Mouse (Mus musculus) natural killer cell, adult 2 months (primary cell): ENCODE data around the gene Suox.
"Not testable (repeated sequence)": the region's sequence is repeated elsewhere in the genome, so short reads cannot be mapped to it uniquely, and the experiment has no call there.

ENCODE experiments used
- DNase-seq, 2 experiments: peaks; one replicate each; pipeline ENCODE4 v3.0.0; 2022; ENCODE audit warnings: low spot score in 2 of 2

The Suox gene

DNA sequence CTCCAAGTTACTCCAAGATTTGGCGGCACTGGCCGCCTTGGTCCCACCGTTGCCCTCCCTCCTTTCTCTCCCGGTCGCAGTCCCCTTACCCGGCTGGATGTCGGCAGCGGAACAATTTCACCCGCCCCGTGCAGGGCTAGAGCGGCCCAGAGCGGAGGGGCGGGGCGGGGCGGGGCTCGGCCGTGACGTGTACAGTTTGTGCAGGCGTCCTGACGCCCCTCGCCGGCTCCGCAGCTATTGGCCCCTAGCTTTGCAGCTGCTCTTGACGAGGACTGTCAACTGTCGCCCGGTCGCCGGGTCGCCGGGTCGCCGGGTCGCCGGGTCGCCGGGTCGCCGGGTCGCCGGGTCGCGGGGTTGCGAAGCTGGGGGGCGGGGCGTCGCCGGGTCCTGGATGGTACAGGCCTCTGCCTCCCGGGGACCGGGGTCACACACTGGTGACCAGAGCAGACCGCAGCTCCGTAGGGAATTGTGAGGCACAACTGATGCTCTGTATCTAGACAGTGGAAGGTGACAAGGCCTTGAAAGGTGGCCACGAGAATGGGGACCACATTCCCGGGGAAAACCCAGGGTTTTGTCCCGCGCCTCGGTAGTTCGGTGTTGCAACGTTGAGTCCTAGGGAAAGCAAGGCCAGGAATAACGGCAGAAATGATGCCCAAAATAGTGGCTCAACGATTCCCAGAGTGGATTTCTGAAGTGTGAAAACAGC is at the start of gene Suox:
Gene Suox (minus strand): TSS at position 311 of the 706 bp plus-strand sequence.
- DNase-seq, result peak; percentile 58 to 73

DNA sequence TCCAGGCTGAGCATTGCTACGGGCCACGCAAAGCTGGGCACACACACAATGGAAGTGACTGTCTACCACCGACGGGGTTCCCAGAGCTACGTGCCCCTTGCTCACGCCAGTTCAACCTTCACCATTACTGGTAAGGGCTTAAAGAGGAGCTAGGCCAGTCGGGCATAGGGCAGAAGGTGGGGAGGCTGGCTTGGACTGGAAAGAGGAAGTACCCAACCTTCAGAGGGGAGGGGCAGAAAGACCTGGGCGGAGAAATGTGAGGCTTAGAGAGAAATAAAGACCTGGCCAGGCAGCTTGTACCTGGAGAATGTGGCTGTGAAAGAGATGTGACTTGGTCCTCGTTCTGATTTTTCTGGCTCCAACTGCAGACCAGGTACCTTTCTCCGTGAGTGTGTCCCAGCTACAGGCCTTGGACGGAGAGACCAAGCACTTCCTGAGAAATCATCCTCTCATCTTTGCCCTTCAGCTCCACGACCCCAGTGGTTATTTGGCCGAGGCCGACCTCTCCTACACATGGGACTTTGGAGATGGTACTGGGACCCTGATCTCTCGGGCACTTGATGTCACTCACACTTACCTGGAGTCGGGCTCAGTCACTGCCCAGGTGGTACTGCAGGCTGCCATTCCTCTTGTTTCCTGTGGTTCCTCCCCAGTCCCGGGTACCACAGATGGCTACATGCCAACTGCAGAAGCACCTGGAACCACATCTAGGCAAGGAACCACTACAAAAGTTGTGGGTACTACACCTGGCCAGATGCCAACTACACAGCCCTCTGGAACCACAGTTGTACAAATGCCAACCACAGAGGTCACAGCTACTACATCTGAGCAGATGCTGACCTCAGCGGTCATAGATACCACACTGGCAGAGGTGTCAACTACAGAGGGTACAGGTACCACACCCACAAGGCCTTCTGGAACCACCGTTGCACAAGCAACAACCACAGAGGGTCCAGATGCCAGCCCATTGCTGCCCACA is 42.0 kb upstream of the Suox start:
- peak; percentile 79 to 85 for DNase-seq

GRCm38 (mm10) chr10:128711318-128711717 is 37.4 kb upstream of the Suox start:
- not testable (repeated sequence) for DNase-seq

DNA sequence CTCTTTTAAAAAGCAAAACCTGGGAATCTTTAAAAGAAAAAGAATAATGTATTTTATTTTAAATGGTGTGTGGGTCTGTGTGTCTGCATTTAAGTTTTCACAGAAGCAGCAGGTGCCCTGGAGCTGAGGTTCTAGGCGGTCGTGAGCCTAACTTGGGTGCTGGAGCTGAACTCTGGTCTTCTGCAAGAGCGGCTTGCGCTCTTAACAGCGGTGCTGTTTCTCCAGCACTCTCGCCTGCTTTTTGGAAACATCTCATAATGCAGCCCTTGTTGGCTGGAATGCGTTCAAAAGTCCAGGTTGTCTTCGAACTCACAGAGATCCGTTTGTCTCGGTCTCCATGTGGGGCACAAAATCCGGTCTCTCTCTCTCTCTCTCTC is 31.4 kb upstream of the Suox start:
- no peak for DNase-seq

DNA sequence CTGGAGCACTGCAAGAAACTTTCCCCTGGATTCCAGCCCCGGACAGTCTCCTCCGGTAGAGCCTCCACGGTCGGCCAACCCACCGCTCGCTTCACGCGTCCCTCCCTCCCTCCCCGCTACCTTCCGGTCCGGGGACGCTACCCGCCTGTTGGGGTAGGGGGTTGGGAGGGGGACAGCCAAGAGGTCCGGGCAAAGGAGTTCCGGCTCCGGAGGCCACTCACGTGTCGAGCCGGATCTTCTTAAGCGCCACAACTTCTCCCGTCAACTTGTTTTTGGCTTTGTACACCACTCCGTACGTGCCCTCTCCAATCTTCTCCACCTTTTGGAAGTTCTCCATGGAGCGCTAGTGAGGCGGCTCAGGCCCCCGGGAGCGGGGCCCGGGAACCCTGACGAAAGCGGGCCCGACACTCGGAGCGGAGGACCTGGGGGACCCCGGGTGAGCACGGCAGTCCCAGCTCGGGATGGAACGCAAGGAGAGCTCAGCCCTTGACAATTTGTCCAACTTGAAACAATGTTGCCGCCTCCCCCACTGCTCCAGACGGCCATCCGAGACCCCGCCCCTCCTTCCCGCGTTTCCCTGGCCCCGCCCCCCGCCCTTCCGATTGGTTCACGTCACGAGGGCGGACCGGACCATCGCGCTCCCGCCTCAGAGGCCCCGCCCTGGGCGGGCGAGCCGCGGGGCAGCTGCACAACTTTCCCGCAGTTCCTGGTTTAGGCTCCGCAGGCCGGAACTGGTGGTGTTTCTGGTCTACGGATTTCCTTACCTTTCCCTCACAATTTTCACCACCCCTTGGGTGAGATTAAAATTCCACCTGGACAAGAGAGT is 30.8 kb upstream of the Suox start, which contains the start of gene Cdk2:
Gene Cdk2 (minus strand): TSS at position 541 of the 826 bp plus-strand sequence.
- peak; percentile 74 to 84 for DNase-seq

GRCm38 (mm10) chr10:128703895-128704294 is 30.0 kb upstream of the Suox start, which contains the start of gene Pmel:
Pmel (plus strand) TSS chr10:128704195.
- no peak for DNase-seq

DNA sequence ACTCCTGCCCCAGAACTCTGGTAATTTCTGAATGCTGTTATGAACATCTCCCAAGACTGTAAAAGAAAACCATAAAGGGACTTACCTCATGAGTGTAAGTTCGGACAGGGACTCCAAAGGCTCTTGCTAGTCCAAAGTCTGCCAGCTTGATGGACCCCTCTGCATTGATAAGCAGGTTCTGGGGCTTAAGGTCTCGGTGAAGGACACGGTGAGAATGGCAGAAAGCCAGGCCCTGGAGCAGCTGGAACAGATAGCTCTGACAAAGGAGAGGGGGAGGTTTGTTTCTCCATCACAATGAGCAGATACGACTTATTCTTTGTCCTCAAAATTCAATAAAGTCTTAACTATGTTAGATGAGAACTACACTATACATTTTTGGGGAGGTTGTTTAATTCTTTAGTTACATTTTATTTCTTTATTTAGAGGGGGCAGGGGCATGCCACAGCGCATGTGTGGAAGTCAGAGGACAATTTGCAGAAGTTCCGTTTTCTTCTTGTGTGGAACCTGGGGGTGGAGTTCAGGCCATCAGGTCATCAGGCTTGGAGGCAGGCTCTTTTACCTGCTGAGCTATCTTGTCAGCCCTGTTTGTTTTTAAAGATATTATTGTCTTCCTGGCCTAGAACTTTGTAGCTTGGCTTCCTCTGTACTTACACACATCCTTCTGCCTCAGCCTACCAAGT is 28.6 kb upstream of the Suox start:
- no peak for DNase-seq

GRCm38 (mm10) chr10:128700712-128701111 is 26.8 kb upstream of the Suox start:
- no peak for DNase-seq

- DNase-seq, result no peak
These were observed 25.7 kb upstream of the Suox start for GRCm38 (mm10) chr10:128699611-128700010.

GRCm38 (mm10) chr10:128699006-128699405 is 25.1 kb upstream of the Suox start:
- DNase-seq, result no peak

- DNase-seq, result no peak
These were observed 23.3 kb upstream of the Suox start for GRCm38 (mm10) chr10:128697072-128697725.

GRCm38 (mm10) chr10:128695992-128696807 is 22.3 kb upstream of the Suox start, which contains the start of gene Rab5b:
Rab5b (minus strand) TSS chr10:128696264.
- peak; percentile 98 for DNase-seq

DNA sequence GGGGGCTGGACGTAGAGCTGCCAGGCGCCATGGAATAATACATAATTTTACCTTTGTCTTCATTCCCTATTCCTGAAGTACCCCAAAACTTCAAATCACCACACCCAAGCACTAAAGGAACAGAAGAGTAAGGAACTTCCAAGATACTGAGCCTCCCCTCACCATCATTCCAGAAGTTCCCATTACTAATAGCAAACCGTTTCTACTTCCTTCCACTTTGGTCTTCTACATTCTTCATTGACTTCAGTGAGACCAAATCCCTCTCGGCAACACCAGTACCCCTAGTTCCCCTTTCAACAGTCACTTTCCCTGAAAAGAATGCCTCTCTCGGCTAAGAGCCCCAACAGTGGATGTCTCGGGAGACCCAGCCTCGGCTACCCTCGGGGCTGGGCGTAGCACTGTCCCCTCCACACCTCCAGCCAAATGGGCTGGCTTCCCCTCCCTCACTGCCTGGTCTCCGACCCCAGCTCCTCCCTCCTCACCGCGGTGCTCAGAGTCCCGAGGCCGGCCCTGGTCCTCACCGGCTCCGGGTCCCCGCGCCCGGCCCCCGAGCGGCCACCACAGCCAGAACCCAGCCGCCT is 21.6 kb upstream of the Suox start:
- no peak for DNase-seq

GRCm38 (mm10) chr10:128674469-128675008 is 666 bp upstream of the Suox start:
- peak; percentile 10 to 37 for DNase-seq

DNA sequence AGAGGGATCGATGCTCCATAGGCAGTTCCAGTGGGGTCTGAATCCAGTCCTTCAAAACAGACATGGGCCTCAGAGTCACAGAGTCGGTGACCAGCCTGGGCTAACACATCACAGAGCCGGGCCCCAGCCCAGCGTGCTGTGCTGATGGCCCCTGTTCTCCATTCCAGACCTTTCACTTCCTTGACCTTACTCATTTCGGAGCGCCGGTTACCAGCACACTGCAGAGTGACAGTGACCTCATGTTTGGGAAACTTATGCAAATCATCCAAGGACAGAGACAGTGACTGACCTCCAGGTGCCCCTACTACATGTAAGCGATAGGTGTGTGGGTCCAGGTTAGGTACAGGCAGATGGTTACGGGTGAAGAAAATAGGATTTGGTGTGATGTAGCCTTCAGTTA is 2.7 kb downstream of the Suox start:
- no peak for DNase-seq

DNA sequence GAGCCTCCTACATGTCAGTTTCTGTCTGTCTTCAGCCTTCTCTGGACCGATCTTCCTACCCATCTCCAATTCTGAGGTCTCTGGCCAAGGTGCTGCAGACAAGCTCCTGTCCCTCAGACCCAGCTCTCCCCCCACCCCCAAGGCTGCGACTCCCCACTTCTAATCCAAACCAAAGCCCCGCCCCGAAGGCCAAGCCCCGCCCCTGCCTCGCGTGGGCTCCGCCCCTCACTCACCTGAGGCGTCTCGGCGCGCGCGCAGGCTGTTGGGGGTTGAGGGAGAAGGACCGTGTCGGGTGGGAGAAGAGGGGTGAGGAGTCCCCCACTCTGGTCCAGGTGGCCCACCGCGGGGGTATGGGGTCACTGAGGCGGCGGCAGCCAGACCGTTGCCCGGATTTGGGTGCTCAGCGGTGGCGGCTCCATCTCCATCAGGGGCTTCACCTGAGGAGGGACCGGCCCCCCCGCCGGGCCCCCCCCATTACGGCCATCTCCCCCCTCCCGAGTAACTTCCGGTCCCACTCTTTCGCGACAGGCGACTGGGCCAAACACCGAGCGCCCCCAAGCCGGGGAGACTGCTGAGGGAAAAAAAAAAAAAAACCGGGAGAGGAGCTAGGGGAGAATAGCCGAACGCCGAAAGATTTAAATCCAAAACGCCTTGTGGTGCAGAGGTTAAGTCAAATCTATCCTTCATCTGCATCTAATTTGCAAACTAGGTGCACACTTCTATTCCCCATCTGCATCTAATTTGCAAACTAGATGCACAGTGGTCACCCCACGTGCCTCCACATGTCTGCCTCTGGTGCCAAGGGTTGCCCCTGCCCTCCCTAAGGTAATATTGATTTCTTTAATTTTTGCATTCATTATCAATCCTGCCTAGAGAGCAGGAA is 4.8 kb downstream of the Suox start:
- DNase-seq, result peak in 1 of 2 experiments; percentile 41

DNA sequence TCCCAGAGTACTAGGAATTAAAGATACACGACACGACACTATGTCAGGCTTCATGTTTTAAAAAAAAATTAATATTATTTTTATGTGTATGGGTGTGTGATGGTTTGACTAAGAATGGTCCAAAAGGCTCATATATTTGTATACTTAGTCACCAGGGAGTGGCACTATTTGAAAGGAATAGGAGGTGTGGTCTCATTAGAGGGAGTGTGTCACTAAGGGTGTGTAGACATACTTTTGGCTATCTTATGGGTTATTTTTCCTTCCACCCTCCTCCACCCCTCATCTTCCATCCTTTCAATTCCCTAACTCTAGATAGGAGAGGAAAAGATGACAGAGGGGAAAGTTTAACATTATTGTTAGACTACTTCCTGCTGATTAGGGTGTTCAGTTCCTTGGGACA is 8.1 kb downstream of the Suox start:
- no peak for DNase-seq

DNA sequence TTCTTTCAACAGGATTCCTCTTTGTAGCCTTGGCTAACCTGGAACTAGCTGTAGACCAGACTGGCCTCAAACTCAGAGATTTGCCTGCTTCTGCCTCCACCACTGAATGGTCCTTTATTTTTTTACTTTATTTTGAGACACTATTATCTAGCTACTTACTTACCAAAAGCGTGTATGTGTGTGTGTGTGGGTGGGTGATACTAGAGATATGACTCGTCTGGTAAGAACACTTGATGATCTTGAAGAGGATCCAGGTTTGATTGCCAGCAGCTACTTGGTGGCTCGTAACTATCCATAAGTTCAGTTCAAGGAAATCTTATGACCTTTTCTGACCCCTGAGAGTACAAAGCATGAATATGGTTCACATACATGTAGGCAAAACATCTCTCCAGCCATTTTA is 8.6 kb downstream of the Suox start:
- no peak for DNase-seq
